Mouse (Mus musculus) c-Kit-positive CD71-positive TER-119-positive erythroid progenitor cells, embryonic 14.5 days (primary cell): ENCODE results near the gene Kctd10.
A peak's percentile ranks its signal among the peaks of the same experiment; 100 is the strongest.

Experiments
- DNase-seq: peaks from one replicate; pipeline ENCODE4 v3.0.0-alpha.2; 2013; ENCODE audit warnings: low spot score

Kctd10 gene

DNA sequence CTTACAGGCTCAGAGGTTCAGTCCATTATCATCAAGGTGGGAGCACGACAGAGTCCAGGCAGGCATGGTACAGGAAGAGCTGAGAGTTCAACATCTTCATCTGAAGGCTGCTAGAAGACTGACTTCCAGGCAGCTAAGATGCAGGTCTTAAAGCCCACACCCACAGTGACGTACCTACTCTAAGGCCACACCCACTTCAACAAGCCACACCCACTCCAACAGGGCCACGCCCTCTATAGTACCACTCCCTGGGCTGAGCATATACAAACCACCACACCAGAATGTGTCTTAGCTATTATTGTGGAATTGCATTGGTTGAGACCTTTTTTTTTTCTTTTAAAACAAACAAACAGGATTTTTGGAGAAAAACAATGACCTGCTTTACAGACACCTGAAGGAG lies 34.8 kb downstream of the Kctd10 start:
- peak; percentile 69 for DNase-seq

DNA sequence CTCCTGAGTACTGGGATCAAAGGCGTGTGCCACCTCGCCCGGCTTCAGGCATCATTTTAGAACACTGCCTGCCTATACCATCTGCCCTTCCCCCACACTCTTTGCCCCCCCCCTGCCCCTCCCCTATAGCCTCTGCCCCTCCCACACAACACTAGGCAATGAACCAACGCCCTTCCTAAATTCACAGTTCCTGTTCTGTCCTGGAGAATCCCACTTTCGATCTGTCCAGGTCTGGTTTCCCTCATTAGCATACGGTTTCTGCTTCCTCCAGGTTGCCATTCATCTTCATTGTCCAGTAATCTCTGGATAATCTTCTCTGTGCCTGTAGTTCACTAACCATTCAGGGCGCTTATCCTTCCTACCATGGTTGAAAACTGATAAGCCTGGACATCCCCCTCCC lies 36.7 kb downstream of the Kctd10 start:
- no peak for DNase-seq

DNA sequence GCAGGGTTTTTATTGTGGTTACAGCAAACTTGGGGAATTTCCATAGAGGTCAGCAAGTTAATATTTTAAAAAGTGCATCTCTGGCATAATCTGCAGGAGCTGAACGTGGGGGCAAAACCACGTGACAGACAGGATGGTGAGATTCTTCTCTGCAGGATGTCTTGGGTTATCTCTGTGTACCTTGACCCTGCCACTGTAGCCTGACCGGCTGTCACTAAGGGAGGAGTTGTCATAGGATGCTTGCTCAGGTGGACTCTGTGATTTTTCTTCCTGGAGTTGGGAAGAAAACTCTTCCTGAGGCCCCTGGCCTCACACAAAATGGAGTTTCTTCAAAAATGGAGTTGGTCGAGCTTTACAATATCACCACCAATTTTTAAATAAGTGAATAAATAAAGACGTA lies 37.3 kb downstream of the Kctd10 start:
- DNase-seq, result no peak

DNA sequence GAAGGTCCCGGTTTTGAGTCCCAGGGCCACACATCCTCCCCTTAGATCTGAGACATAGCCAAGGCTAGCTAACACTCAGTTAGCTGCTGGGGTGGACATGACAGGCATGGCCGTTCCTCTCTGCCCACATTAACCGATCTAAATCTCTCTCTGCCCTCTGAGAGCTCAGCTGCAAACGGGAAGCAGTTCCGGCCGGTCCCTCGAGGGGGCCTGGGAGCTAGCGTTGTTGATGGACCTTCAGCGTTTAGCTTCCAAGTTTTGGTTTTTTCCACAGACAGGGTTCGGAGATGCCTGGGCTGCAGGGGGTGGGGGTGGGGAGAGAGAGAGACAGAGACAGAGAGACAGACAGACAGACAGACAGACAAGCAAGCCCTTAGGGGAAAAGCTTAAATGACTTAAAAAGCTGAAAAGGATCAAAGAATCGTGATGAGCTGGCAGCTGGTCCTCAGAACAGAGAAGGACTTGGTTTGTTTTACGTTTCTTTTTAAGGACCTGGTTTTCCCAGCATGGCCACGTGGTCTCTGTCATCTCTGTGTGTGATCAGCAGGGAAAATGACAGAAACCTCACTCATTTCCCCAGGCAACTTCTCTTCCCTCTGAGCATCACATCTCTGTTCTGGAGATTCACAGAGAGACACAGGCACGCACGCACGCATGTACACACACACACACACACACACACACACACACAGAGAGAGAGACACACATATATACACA lies 56.4 kb downstream of the Kctd10 start:
- no peak for DNase-seq

DNA sequence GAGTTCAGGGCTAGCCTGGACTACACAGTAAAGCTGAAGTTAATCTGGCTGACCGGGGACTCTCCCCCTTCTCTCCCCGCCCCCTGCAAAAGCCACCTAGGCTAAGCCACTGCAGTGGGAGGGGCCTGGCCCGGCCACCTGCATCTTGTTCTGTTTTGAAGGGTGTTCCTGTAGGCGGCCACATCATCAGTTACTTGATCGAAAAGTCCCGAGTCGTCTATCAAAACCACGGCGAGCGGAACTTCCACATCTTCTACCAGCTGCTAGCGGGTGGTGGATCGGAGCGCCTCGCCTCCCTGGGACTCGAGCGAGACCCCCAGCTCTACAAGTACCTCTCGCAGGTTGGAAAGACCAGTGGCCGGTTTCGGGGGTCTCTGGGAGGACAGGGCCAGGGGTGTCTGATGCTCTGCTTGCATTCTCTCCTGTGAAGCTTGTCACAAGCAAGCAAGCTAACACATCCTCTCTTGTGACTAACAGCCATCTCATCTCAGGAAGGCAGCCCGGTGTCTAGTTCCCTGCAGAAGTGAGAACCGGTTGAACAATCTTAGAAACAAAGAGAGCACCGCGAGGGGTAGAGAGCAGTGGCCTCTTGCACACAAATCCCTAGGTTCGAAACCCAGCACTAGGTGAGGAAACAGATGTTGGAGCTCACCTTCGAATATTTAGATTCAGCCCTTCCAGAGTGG lies 57.1 kb downstream of the Kctd10 start:
- no peak for DNase-seq
